Mouse (Mus musculus): Measurements from ENCODE around the gene Prmt7. TPM values are rescaled to one million over a fixed set of nuclear protein-coding genes. Genes with fewer than 3 reads are reported as not detected.
"Not testable (repeated sequence)": the region's sequence is repeated elsewhere in the genome, so short reads cannot be mapped to it uniquely, and the experiment has no call there.

The Prmt7 gene
- polyA plus RNA-seq, 1 experiment from 2014 or later: 42.5 TPM

DNA sequence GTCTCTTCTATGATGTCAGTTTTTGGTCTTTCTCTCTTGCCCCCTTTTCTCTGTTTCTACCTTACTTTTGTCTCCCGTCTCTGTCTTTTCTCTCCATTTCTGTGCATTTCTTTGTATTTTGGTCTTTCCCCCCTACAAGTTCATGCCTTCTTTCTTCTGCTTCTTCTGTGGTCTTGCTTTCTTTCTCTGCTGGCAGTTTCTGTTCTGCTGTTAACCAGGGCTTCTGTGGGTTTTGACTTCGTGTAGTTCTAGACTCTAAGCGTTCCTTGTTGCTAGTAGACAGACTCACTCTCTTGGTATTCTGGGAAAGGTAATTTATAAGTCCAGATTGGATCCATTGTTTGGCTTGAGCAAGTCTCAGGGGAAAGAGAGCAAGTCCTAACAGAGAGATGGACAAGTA, 24.3 kb upstream of the Prmt7 start:
- 92% methylated on average over 3 of the region's 3 CpGs for WGBS
- peaks cover 29% of the 10 kb centered on the region for H3K36me3 ChIP-seq
- no peak for ATAC-seq (ENCODE audit: insufficient number of reproducible peaks, low FRiP score, low TSS enrichment, low read depth)
- H3K27me3 ChIP-seq: no peaks in the 10 kb centered on the region
- H3K4me2 ChIP-seq: no peak overlapping the region
- H3K4me1 ChIP-seq: 0 out of 2 replicates have a peak, but pooled peaks cover 3% of the 10 kb centered on the region
- H3K9ac ChIP-seq: no peak overlapping the region
- H3K9me3 ChIP-seq: no peaks in the 10 kb centered on the region
- no peak overlapping the region for H3K4me3 ChIP-seq
- 0 out of 2 replicates have a peak overlapping the region, but pooled peaks have one; percentile 1 for H3K27ac ChIP-seq

DNA sequence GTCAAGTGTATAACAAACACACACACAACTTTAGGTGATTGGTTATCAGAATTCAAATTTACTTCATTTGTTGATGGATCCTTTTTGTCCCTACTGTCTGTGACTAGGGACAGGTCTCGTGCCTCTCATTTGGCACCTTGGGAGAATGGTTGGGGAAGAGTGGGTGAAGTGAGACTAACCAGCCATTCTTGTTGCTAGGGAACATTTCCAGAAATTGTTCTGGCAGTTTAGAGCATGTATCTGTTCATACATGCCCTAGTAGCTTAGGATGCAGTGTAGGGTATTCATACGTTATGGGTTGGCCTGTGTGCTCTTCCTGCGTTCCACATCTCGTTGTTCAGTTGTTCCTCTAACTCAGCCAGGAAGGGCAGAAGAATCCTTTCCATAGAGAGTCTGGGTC, 21.6 kb upstream of the Prmt7 start:
- Histone ChIP-seq H3K27me3 (no peaks in the 10 kb centered on the region), H3K4me3 (no peak overlapping the region), H3K27ac (no peak overlapping the region), H3K9ac (no peak overlapping the region), H3K9me3 (no peaks in the 10 kb centered on the region), H3K36me3 (peaks cover 41% of the 10 kb centered on the region), H3K4me1 (0 out of 2 replicates have a peak, but pooled peaks cover 3% of the 10 kb centered on the region), H3K4me2 (no peak overlapping the region)
- ATAC-seq (ENCODE audit: insufficient number of reproducible peaks, low FRiP score, low TSS enrichment, low read depth): no peak
- WGBS: 83% methylated on average over 4 of the region's 4 CpGs

GRCm38 (mm10) chr8:106191639-106192038, 19.1 kb upstream of the Prmt7 start:
- 84% methylated on average over 5 of the region's 5 CpGs for WGBS
- no peak for ATAC-seq (ENCODE audit: insufficient number of reproducible peaks, low FRiP score, low TSS enrichment, low read depth)
- Histone ChIP-seq H3K9ac (no peak overlapping the region), H3K36me3 (peaks cover 66% of the 10 kb centered on the region), H3K27ac (no peak overlapping the region), H3K27me3 (no peaks in the 10 kb centered on the region), H3K4me1 (no peaks in the 10 kb centered on the region), H3K4me2 (no peak overlapping the region), H3K4me3 (no peak overlapping the region), H3K9me3 (no peaks in the 10 kb centered on the region)

DNA sequence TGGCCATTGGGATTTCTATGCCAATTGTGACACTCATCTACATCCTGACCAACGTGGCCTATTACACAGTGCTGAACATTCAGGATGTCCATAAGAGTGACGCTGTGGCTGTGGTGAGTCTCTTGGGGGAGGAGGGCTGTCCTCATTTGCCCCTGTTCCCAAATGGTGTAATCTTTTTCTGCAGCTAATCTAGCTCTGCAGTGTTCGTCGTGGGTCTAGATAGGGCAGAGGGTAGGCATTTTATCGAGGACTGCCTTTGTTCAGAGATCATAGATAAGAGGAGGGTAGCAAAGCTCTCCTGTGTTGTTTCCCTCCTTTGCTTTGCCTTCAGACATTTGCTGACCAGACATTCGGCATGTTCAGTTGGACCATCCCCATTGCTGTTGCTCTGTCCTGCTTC, 17.6 kb upstream of the Prmt7 start:
- Histone ChIP-seq H3K4me3 (no peak overlapping the region), H3K4me2 (no peak overlapping the region), H3K9ac (no peak overlapping the region), H3K9me3 (no peaks in the 10 kb centered on the region), H3K27me3 (no peaks in the 10 kb centered on the region), H3K36me3 (peaks cover 68% of the 10 kb centered on the region), H3K4me1 (no peaks in the 10 kb centered on the region), H3K27ac (no peak overlapping the region)
- 88% methylated on average over 6 of the region's 6 CpGs for WGBS
- ATAC-seq (ENCODE audit: insufficient number of reproducible peaks, low FRiP score, low TSS enrichment, low read depth): no peak

DNA sequence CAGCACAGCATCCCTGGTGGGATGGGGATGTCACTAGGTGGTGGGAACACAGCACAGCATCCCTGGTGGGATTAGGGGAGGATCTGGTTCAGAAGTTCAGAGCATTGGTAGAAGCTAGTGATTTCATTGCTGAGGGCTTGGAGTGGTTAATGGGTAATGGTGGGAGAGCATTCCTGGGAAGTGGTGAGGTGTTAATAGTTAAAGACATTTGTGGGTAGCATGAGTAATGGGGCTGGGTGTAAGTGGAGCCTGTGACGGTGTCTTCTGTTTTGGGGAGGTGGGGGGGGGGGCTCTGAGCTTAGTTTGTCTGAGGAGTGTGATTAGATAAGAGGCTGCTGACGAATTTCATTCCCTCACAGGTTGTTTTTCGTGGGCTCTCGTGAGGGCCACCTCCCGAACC, 16.7 kb upstream of the Prmt7 start:
- Histone ChIP-seq H3K9me3 (no peaks in the 10 kb centered on the region), H3K4me3 (no peak overlapping the region), H3K27me3 (no peaks in the 10 kb centered on the region), H3K4me2 (no peak overlapping the region), H3K4me1 (no peaks in the 10 kb centered on the region), H3K27ac (no peak overlapping the region), H3K36me3 (peaks cover 72% of the 10 kb centered on the region), H3K9ac (no peak overlapping the region)
- WGBS: 85% methylated on average over 5 of the region's 5 CpGs
- ATAC-seq (ENCODE audit: insufficient number of reproducible peaks, low FRiP score, low TSS enrichment, low read depth): no peak

DNA sequence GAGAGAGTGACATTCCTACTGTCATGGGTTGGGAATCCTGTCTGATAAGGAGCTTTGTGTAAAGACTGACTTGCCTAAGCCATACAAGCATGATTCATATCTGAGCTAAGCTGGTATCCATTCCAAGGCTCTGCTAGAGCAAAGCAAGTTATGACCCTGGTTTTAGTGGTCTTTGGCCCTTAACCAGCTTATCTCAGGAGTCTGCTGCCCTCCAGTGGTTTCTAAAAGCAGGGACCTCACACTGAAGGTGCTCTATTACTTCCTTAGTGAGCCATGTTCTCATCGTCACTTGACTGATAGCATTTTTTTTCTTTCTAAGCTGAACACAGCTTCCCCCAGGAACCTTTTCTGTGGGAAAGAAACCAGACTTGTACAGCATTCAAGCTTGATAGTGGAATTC, 12.0 kb upstream of the Prmt7 start:
- Histone ChIP-seq H3K4me2 (no peak overlapping the region), H3K4me1 (no peaks in the 10 kb centered on the region), H3K9ac (no peak overlapping the region), H3K9me3 (no peaks in the 10 kb centered on the region), H3K27ac (no peak overlapping the region), H3K4me3 (no peak overlapping the region), H3K36me3 (peaks cover 88% of the 10 kb centered on the region), H3K27me3 (no peaks in the 10 kb centered on the region)
- 14% methylated on average over 1 of the region's 1 CpGs for WGBS
- no peak for ATAC-seq (ENCODE audit: insufficient number of reproducible peaks, low FRiP score, low TSS enrichment, low read depth)

DNA sequence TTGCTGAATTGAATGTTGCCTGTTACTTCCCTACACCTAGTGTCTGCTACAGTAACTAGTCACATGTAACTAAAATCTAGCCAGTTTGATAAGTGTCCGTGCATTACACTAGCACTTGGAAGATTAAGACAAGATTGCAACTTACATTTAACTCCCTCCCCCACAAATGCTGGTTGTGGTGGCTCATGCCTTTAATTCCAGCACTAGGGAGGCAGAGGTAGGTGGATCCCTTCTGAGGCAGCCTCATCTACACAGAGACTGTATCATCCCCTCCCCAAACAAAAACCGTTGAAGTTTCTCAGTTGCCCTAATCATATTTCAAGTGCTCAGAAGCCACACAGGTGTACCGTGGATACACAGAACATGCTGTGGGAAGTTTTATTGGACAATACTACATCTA, 11.1 kb upstream of the Prmt7 start:
- not testable (repeated sequence) for H3K4me2 ChIP-seq; H3K27ac ChIP-seq; H3K9ac ChIP-seq; ATAC-seq (ENCODE audit: insufficient number of reproducible peaks, low FRiP score, low TSS enrichment, low read depth); H3K9me3 ChIP-seq; H3K27me3 ChIP-seq; H3K4me1 ChIP-seq; H3K4me3 ChIP-seq
- 82% methylated on average over 3 of the region's 3 CpGs for WGBS
- peaks cover 86% of the 10 kb centered on the region for H3K36me3 ChIP-seq

GRCm38 (mm10) chr8:106210035-106210731, 553 bp upstream of the Prmt7 start:
- Histone ChIP-seq H3K27ac (peak overlapping the region; percentile 91), H3K9me3 (no peaks in the 10 kb centered on the region), H3K4me2 (peak overlapping the region; percentile 63), H3K27me3 (no peaks in the 10 kb centered on the region), H3K9ac (peak overlapping the region; percentile 71), H3K36me3 (peaks cover 40% of the 10 kb centered on the region), H3K4me3 (peak overlapping the region; percentile 59), H3K4me1 (peaks cover 14% of the 10 kb centered on the region; the same call in 1 of the 2 replicates)
- ATAC-seq (ENCODE audit: insufficient number of reproducible peaks, low FRiP score, low TSS enrichment, low read depth): peak; percentile 28; the same call in 1 of the 2 replicates
- WGBS: under 1% methylated on average over 35 of the region's 35 CpGs

DNA sequence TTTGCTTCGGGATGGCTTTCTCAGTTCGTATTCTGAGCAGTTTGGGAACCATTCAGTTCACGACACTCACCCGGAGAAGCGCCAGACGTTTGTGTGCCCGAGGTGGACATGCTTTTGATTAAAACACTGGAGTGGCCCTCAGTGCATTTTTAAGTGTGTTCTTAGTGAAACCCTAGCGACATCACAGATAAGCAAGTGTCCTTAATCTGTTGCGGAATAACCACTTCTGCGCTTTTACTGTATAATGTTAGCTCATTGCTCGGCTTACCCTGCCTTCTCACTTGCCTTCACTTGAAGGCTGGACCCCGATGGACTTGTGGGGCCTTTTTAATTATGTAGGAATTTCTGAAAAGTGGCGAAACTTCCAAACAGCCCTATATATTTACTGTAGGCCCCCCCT, 685 bp downstream of the Prmt7 start:
- Histone ChIP-seq H3K9ac (peak overlapping the region; percentile 71), H3K9me3 (no peaks in the 10 kb centered on the region), H3K4me3 (peak overlapping the region; percentile 59), H3K4me1 (peaks cover 14% of the 10 kb centered on the region; the same call in 1 of the 2 replicates), H3K27ac (peak overlapping the region; percentile 91), H3K27me3 (no peaks in the 10 kb centered on the region), H3K4me2 (peak overlapping the region; percentile 63), H3K36me3 (peaks cover 46% of the 10 kb centered on the region)
- WGBS: 3% methylated on average over 13 of the region's 13 CpGs
- ATAC-seq (ENCODE audit: insufficient number of reproducible peaks, low FRiP score, low TSS enrichment, low read depth): no peak

GRCm38 (mm10) chr8:106213959-106214358, 3.2 kb downstream of the Prmt7 start:
- WGBS: 88% methylated on average over 3 of the region's 3 CpGs
- Histone ChIP-seq H3K4me1 (peaks cover 13% of the 10 kb centered on the region; the same call in 1 of the 2 replicates), H3K4me2 (no peak overlapping the region), H3K27ac (no peak overlapping the region), H3K4me3 (no peak overlapping the region), H3K9me3 (no peaks in the 10 kb centered on the region), H3K27me3 (no peaks in the 10 kb centered on the region), H3K9ac (no peak overlapping the region), H3K36me3 (peaks cover 57% of the 10 kb centered on the region)
- ATAC-seq (ENCODE audit: insufficient number of reproducible peaks, low FRiP score, low TSS enrichment, low read depth): no peak

DNA sequence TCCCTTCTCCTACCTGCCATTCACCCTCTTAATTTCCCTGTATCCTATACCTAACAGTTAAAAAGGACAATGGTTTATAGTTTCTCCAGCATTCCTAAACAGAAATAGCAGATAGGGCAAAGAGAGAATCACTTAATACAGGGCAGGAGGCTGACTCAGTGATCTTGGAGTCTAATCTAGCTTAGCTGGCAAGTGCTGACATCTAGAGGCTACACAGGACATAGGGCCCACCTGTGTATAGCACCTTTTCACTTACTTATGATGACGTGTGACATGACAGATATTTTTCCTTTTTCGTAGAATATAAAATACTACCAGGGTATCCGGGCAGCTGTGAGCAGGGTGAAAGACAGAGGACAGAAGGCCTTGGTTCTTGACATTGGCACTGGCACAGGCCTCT, 8.9 kb downstream of the Prmt7 start:
- no peak overlapping the region for H3K4me2 ChIP-seq
- no peaks in the 10 kb centered on the region for H3K4me1 ChIP-seq
- 87% methylated on average over 3 of the region's 3 CpGs for WGBS
- no peaks in the 10 kb centered on the region for H3K9me3 ChIP-seq
- no peaks in the 10 kb centered on the region for H3K27me3 ChIP-seq
- no peak overlapping the region for H3K9ac ChIP-seq
- H3K36me3 ChIP-seq: peaks cover 84% of the 10 kb centered on the region
- H3K27ac ChIP-seq: no peak overlapping the region
- no peak overlapping the region for H3K4me3 ChIP-seq
- no peak for ATAC-seq (ENCODE audit: insufficient number of reproducible peaks, low FRiP score, low TSS enrichment, low read depth)

GRCm38 (mm10) chr8:106226589-106226988, 15.9 kb downstream of the Prmt7 start:
- 34% methylated on average over 9 of the region's 9 CpGs for WGBS
- Histone ChIP-seq H3K9me3 (no peaks in the 10 kb centered on the region), H3K4me2 (no peak overlapping the region), H3K27ac (no peak overlapping the region), H3K36me3 (peaks cover 62% of the 10 kb centered on the region), H3K9ac (no peak overlapping the region), H3K4me1 (no peaks in the 10 kb centered on the region), H3K4me3 (no peak overlapping the region), H3K27me3 (no peaks in the 10 kb centered on the region)
- no peak for ATAC-seq (ENCODE audit: insufficient number of reproducible peaks, low FRiP score, low TSS enrichment, low read depth)

Data from limb, embryonic 15.5 days (tissue).